Mouse (Mus musculus) gastrocnemius, postnatal 10 days (tissue): Measurements from ENCODE around the gene Cdk14. TPM values are rescaled to one million over a fixed set of nuclear protein-coding genes. Genes with fewer than 3 reads are reported as not detected.

ENCODE experiments used
- DNase-seq: peaks from one replicate; pipeline ENCODE4 v3.0.0; 2021; ENCODE audit warnings: mixed read lengths
- total RNA-seq, 2 experiments: library from RNA; stranded (reverse); gene quantifications; 2 replicates each; pipeline ENCODE4 v1.2.3; 2021

The Cdk14 gene
- total RNA-seq, 2 experiments from 2014 or later = 14.3 to 21.1 TPM

GRCm38 (mm10) chr5:5264712-5265111, 155.4 kb downstream of the Cdk14 start:
- no peak for DNase-seq

GRCm38 (mm10) chr5:5261725-5262296, 158.3 kb downstream of the Cdk14 start:
- DNase-seq = no peak

GRCm38 (mm10) chr5:5260966-5261724, 159.0 kb downstream of the Cdk14 start:
- no peak for DNase-seq

GRCm38 (mm10) chr5:5260309-5260708, 159.8 kb downstream of the Cdk14 start:
- DNase-seq = no peak

GRCm38 (mm10) chr5:5254391-5254790, 165.7 kb downstream of the Cdk14 start:
- no peak for DNase-seq

- DNase-seq = no peak
These were observed 166.9 kb downstream of the Cdk14 start for GRCm38 (mm10) chr5:5253177-5253576.

- DNase-seq = no peak
These were observed 172.4 kb downstream of the Cdk14 start for GRCm38 (mm10) chr5:5247671-5248070.

- DNase-seq = no peak
These were observed 173.5 kb downstream of the Cdk14 start for GRCm38 (mm10) chr5:5246534-5247175.

- DNase-seq = no peak
These were observed 174.9 kb downstream of the Cdk14 start for GRCm38 (mm10) chr5:5245182-5245581.

- DNase-seq = no peak
These were observed 176.5 kb downstream of the Cdk14 start for GRCm38 (mm10) chr5:5243648-5244047.

- no peak for DNase-seq
These were observed 177.4 kb downstream of the Cdk14 start for GRCm38 (mm10) chr5:5242704-5243103.

- DNase-seq = no peak
These were observed 179.0 kb downstream of the Cdk14 start for GRCm38 (mm10) chr5:5241088-5241487.

GRCm38 (mm10) chr5:5240121-5240520, 180.0 kb downstream of the Cdk14 start:
- no peak for DNase-seq

GRCm38 (mm10) chr5:5234935-5235334, 185.2 kb downstream of the Cdk14 start:
- DNase-seq = peak; percentile 65

GRCm38 (mm10) chr5:5226966-5227365, 193.1 kb downstream of the Cdk14 start:
- no peak for DNase-seq

GRCm38 (mm10) chr5:5211780-5212135, 208.4 kb downstream of the Cdk14 start:
- DNase-seq = no peak

GRCm38 (mm10) chr5:5211034-5211779, 208.9 kb downstream of the Cdk14 start:
- no peak for DNase-seq

- no peak for DNase-seq
These were observed 212.1 kb downstream of the Cdk14 start for GRCm38 (mm10) chr5:5208016-5208415.

GRCm38 (mm10) chr5:5206012-5206411, 214.1 kb downstream of the Cdk14 start:
- DNase-seq = no peak

- no peak for DNase-seq
These were observed 225.4 kb downstream of the Cdk14 start for GRCm38 (mm10) chr5:5194562-5195221.

- DNase-seq = no peak
These were observed 230.5 kb downstream of the Cdk14 start for GRCm38 (mm10) chr5:5189590-5189989.
